Mouse (Mus musculus) brain, embryonic 14.5 days (tissue): ENCODE results near the gene Itpr2.

Experiments used
- CTCF ChIP-seq: fragments of 200-500 bp; IDR thresholded peaks from 2 replicates; pipeline ENCODE4 v1.5.1; 2012; ENCODE audit warnings: inconsistent platforms, mild to moderate bottlenecking, moderate library complexity, borderline replicate concordance; ENCODE audit not compliant: insufficient read depth, insufficient read length; ENCODE audit errors: extremely low read depth
- POLR2A ChIP-seq: fragments of 200-500 bp; IDR thresholded peaks from 2 replicates; pipeline ENCODE4 v1.6.1; 2012; ENCODE audit warnings: mild to moderate bottlenecking, inconsistent platforms, borderline replicate concordance; ENCODE audit not compliant: poor library complexity, insufficient read depth, insufficient read length, severe bottlenecking; ENCODE audit errors: extremely low read depth

GRCm38 (mm10) chr6:146504459-146504858 lies 2.4 kb upstream of the Itpr2 start:
- TF ChIP-seq POLR2A (no peak), CTCF (no peak)
